Mouse (Mus musculus) liver, embryonic 14 days (tissue): ENCODE measurements around the gene AU018091. TPM values are rescaled to one million over a fixed set of nuclear protein-coding genes. Genes with fewer than 3 reads are reported as not detected.

Experiments
- polyA plus RNA-seq: library from polyadenylated mRNA; depleted of rRNA; stranded (reverse); fragments of >200 nt; gene quantifications from 2 replicates; pipeline ENCODE4 v1.2.3, GENCODE M21; 2012; rRNA removed

Gene AU018091
- polyA plus RNA-seq = under 0.01 TPM in 1 of 2 replicates, not detected in the other

DNA sequence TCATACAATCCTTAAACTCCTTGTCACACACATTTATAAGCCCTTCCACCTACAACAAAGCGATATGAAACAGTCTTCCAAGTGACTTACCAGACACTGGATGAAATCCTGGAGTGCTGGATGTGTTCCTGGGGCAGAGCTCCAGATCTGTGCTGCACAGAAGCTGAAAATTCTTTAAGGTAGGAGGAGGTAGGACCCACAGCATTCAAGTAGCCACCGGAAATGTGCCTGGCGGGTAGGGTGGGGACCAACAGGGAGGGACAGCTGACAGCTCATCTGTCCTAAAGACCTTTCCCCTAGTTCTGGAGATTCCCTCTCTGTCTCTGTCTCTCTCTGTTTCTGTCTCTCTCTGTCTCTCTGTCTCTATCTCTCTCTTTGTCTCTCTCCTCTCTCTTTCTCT, at the start of gene AU018091:
Gene AU018091 (minus strand): TSS at position 279 of the 400 bp plus-strand sequence.

Other genes starting within 250 kb of the AU018091 start
- gene Nlrp12, start 80.5 kb upstream of the AU018091 start, polyA plus RNA-seq = 0.03 and 0.12 TPM in 2 replicates
- gene Myadm, start 119.9 kb upstream of the AU018091 start, polyA plus RNA-seq = 19.1 and 22.0 TPM in 2 replicates
- 0.06 and 0.08 TPM in 2 replicates for gene Prkcg, start 120.0 kb upstream of the AU018091 start, polyA plus RNA-seq
- gene Cacng7, start 163.8 kb upstream of the AU018091 start, polyA plus RNA-seq = 0.15 and 0.55 TPM in 2 replicates
- not detected in 2 replicates for gene Cacng8, start 221.5 kb upstream of the AU018091 start, polyA plus RNA-seq